Mouse (Mus musculus) myocyte (in vitro differentiated cells): ENCODE measurements around the gene Prkch.

Experiments
- E2F4 ChIP-seq: IDR thresholded peaks from one replicate; pipeline ENCODE4 v1.6.1; 2011; ENCODE audit warnings: mild to moderate bottlenecking, control low read depth, moderate library complexity; ENCODE audit not compliant: insufficient read depth
- MAX ChIP-seq: IDR thresholded peaks from one replicate; pipeline ENCODE4 v1.6.1; 2011; ENCODE audit warnings: low read depth, mild to moderate bottlenecking, control low read depth
- MYOD1 ChIP-seq, 3 experiments: IDR thresholded peaks; one replicate each; pipeline ENCODE4 v1.6.1; 2011; ENCODE audit warnings: control low read depth in 2 of 3, low read depth in 2 of 3, mild to moderate bottlenecking in 2 of 3, moderate library complexity in 1 of 3; ENCODE audit not compliant: insufficient read length in 2 of 3, control insufficient read depth in 1 of 3
- POLR2A ChIP-seq: IDR thresholded peaks from one replicate; pipeline ENCODE4 v1.6.1; 2011; ENCODE audit warnings: low read depth, mild to moderate bottlenecking, control low read depth, moderate library complexity; ENCODE audit not compliant: insufficient read length
- POLR2AphosphoS2 ChIP-seq: IDR thresholded peaks from one replicate; pipeline ENCODE4 v1.6.1; 2011; ENCODE audit warnings: low read depth, control low read depth; ENCODE audit not compliant: insufficient read length
- TCF3 ChIP-seq: IDR thresholded peaks from one replicate; pipeline ENCODE4 v1.6.1; 2011; ENCODE audit warnings: low read depth, control low read depth; ENCODE audit not compliant: insufficient read length

DNA sequence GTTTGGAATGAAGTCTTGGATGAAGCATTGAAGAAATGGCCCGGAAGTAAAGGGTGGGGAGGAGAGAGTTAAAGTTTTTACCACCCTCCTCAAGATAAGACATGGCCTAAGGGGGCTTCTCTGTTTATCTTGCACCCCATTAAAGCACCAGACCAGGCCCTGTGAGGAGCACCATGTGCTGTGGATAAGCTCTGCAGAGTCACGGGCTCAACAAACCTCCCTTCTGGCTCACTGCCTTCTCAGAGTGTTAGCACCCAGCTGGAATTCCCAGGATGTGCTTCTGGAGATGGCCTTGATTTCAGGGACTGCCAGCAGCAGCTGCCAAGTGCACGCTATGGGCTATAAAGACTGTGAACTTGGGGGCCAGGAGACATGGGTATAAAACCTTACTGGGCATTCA, 204.3 kb downstream of the Prkch start:
- TF ChIP-seq POLR2A, result no peak
- TF ChIP-seq MAX, result no peak
- peak in 2 of 3 experiments; percentile 45 to 67 for TF ChIP-seq MYOD1 (IDR thresholded peaks at IDR 0.05; ENCODE audit: control insufficient read depth in 1 of 3, insufficient read length in 2 of 3, low read depth in 2 of 3)
- TF ChIP-seq TCF3, result no peak
- no peak for TF ChIP-seq POLR2AphosphoS2
- TF ChIP-seq E2F4, result no peak
